ENCODE assay signal across 25 mouse cellular contexts in genomic region chr1:66805408-66805807, GRCm38 (mm10). TPM values are rescaled to one million over a fixed set of nuclear protein-coding genes. Genes with fewer than 3 reads are reported as not detected.
DNase-seq lines count a peak whose midpoint lies in the region; ATAC-seq and TF ChIP-seq lines count a peak whose summit lies in the region.
"Had no signal": no experiment of that assay in that cellular context is flagged by ENCODE, and none has a peak within 500 bp of the region (broad histone marks: within the 10 kb centered on the region; RNA-seq: fewer than 3 reads in every experiment).

No protein-coding gene starts in this region.

- TF ChIP-seq POLR2A in kidney, adult 2 months (IDR thresholded peaks at IDR 0.05; ENCODE audit: low read depth, low read length), result no peak

- no peaks in the 10 kb centered on the region for H3K9me3 ChIP-seq in midbrain, embryonic 11.5 days (ENCODE audit: control insufficient read depth, low read length)
- H3K9me3 ChIP-seq in midbrain, embryonic 10.5 days (replicated peaks), result no peaks in the 10 kb centered on the region
- H3K9me3 ChIP-seq: embryonic facial prominence, embryonic 10.5 days; hindbrain, embryonic 13.5 days; midbrain, embryonic 15.5 days; neural tube, embryonic 13.5 days had no signal

- no peak for ATAC-seq in midbrain, embryonic 11.5 days (ENCODE audit: low FRiP score)
- ATAC-seq: forebrain, embryonic 16.5 days; inflammation-experienced regulatory T-cells, adult 6 months; midbrain, embryonic 15.5 days had no signal

- peaks cover 4% of the 10 kb centered on the region for H3K36me3 ChIP-seq in kidney, adult 2 months (ENCODE audit: control insufficient read depth, insufficient read depth, low read length)
- H3K36me3 ChIP-seq in midbrain, embryonic 11.5 days (ENCODE audit: control insufficient read depth, insufficient read depth, low read length), result no peaks in the 10 kb centered on the region
- peaks cover 15% of the 10 kb centered on the region for H3K36me3 ChIP-seq in midbrain, embryonic 10.5 days
- H3K36me3 ChIP-seq: midbrain, embryonic 15.5 days had no signal

- H3K27ac ChIP-seq in kidney, adult 2 months (ENCODE audit: insufficient read depth, low read depth, low read length), result no peak overlapping the region
- H3K27ac ChIP-seq in midbrain, embryonic 11.5 days (ENCODE audit: low read depth, low read length), result no peak overlapping the region
- no peak overlapping the region for H3K27ac ChIP-seq in midbrain, embryonic 10.5 days (replicated peaks)
- H3K27ac ChIP-seq: embryonic facial prominence, embryonic 10.5 days; hindbrain, embryonic 13.5 days; left cerebral cortex, adult 2 months; liver, embryonic 14.5 days; midbrain, embryonic 15.5 days; neural tube, embryonic 13.5 days had no signal

- H3K9ac ChIP-seq in midbrain, embryonic 11.5 days (ENCODE audit: low read length), result no peak overlapping the region
- H3K9ac ChIP-seq: hindbrain, embryonic 13.5 days; liver, embryonic 14.5 days; midbrain, embryonic 15.5 days; neural tube, embryonic 13.5 days had no signal

- H3K4me1 ChIP-seq in kidney, adult 2 months (ENCODE audit: control insufficient read depth, insufficient read depth, low read length), result peaks cover 5% of the 10 kb centered on the region; the same call in 1 of the 2 replicates
- no peaks in the 10 kb centered on the region for H3K4me1 ChIP-seq in midbrain, embryonic 11.5 days (ENCODE audit: control insufficient read depth, insufficient read depth, low read length)
- H3K4me1 ChIP-seq in midbrain, embryonic 10.5 days, result no peaks in the 10 kb centered on the region
- H3K4me1 ChIP-seq: hindbrain, embryonic 13.5 days; midbrain, embryonic 15.5 days; neural tube, embryonic 13.5 days had no signal

- no peaks in the 10 kb centered on the region for H3K27me3 ChIP-seq in kidney, adult 2 months (replicated peaks; ENCODE audit: control insufficient read depth, insufficient read depth, low read length)
- H3K27me3 ChIP-seq in midbrain, embryonic 11.5 days (ENCODE audit: control insufficient read depth, insufficient read depth, low read length), result no peaks in the 10 kb centered on the region
- H3K27me3 ChIP-seq in midbrain, embryonic 10.5 days (ENCODE audit: low read depth, poor library complexity, severe bottlenecking), result no peaks in the 10 kb centered on the region
- H3K27me3 ChIP-seq: hindbrain, embryonic 13.5 days; midbrain, embryonic 15.5 days; neural tube, embryonic 13.5 days had no signal

- H3K4me2 ChIP-seq in midbrain, embryonic 11.5 days, result no peak overlapping the region
- H3K4me2 ChIP-seq: hindbrain, embryonic 13.5 days; midbrain, embryonic 15.5 days; neural tube, embryonic 13.5 days had no signal

- TF ChIP-seq CTCF in kidney, adult 2 months (conservative IDR thresholded peaks at IDR 0.05; ENCODE audit: insufficient read depth, insufficient read length, low read depth, low read length), result 0 out of 2 replicates have a peak, but pooled peaks have one; percentile 20

- H3K4me3 ChIP-seq in kidney, adult 2 months (ENCODE audit: insufficient read depth, low read depth, low read length), result no peak overlapping the region
- no peak overlapping the region for H3K4me3 ChIP-seq in midbrain, embryonic 11.5 days (ENCODE audit: low read depth, low read length)
- no peak overlapping the region for H3K4me3 ChIP-seq in midbrain, embryonic 10.5 days
- H3K4me3 ChIP-seq: embryonic facial prominence, embryonic 10.5 days; hindbrain, embryonic 13.5 days; left cerebral cortex, adult 2 months; midbrain, embryonic 15.5 days; neural tube, embryonic 13.5 days had no signal

- DNase-seq in kidney, adult 2 months, result no peak
- DNase-seq in kidney, adult 11 months, result no peak
- DNase-seq in midbrain, embryonic 11.5 days (ENCODE audit: low spot score, missing footprints), result peak; percentile 17
- DNase-seq in midbrain, embryonic 10.5 days (ENCODE audit: low spot score), result no peak
- DNase-seq in induced T-regulatory cell, adult 2 months (ENCODE audit: low read depth), result peak; percentile 31
- DNase-seq in gastrocnemius, adult 8-10 months (ENCODE audit: low spot score in 2 of 2), result no peak
- DNase-seq in adrenal gland, adult 2 months, result no peak
- DNase-seq: adrenal gland, postnatal 36 days; cerebellum, adult 9-11 months; gastrocnemius, postnatal 14 days; kidney, adult 8-10 months; kidney, postnatal 25 days; layer of hippocampus, adult 9-11 months; lung, postnatal 10 days; retina, postnatal 1 day; right cerebral cortex, postnatal 25 days; thymus, postnatal 25 days had no signal

- 75% methylated on average over 1 of the region's 1 CpGs for WGBS in kidney, adult 2 months
- 91% methylated on average over 1 of the region's 1 CpGs for WGBS in midbrain, embryonic 11.5 days
- WGBS in midbrain, embryonic 10.5 days, result 90% methylated on average over 1 of the region's 1 CpGs

RNA-seq across cellular contexts. Expression of gene Kansl1l, which starts 12.0 kb away (rescaled TPM):
- polyA plus RNA-seq in kidney, adult 2 months (2012; rRNA removed), result 8.7 and 9.7 TPM in 2 replicates
- polyA plus RNA-seq in midbrain, embryonic 11.5 days (2014; fragmentation: Nextera tagmentation; extraction: Ambion mirVana), result 7.8 and 10.7 TPM in 2 replicates
- 7.8 and 8.1 TPM in 2 replicates for polyA plus RNA-seq in midbrain, embryonic 10.5 days (2016; fragmentation: Nextera tagmentation; extraction: Ambion mirVana)
- total RNA-seq in gastrocnemius, adult 8-10 months (2022), result 10 to 100 TPM; 21.4 to 24.1 (median 23.0) TPM
- total RNA-seq in adrenal gland, adult 2 months (2021), result 10 to 100 TPM; 18.2 to 21.1 TPM
- polyA plus RNA-seq in adrenal gland, adult 2 months (2012; rRNA removed), result 1.1 TPM in 2 replicates

RNA-seq across cellular contexts. Expression of gene Acadl, which starts 57.7 kb away (rescaled TPM):
- 92.0 and 123 TPM in 2 replicates for polyA plus RNA-seq in kidney, adult 2 months (2012; rRNA removed)
- 54.1 and 61.4 TPM in 2 replicates for polyA plus RNA-seq in midbrain, embryonic 11.5 days (2014; fragmentation: Nextera tagmentation; extraction: Ambion mirVana)
- 37.4 and 44.6 TPM in 2 replicates for polyA plus RNA-seq in midbrain, embryonic 10.5 days (2016; fragmentation: Nextera tagmentation; extraction: Ambion mirVana)
- 100 to 1,000 TPM; 221 to 291 (median 229) TPM for total RNA-seq in gastrocnemius, adult 8-10 months (2022)
- total RNA-seq in adrenal gland, adult 2 months (2021), result 100 to 1,000 TPM; 531 to 670 TPM
- polyA plus RNA-seq in adrenal gland, adult 2 months (2012; rRNA removed), result 37.4 and 41.0 TPM in 2 replicates

Comparison
In these comparisons a context has a peak if more than half of its experiments do, and no peak if none do; other contexts are left out.
1. DNase-seq: peak in midbrain, embryonic 11.5 days (single experiment) and induced T-regulatory cell, adult 2 months (single experiment); none in kidney, adult 2 months (single experiment), kidney, adult 11 months (single experiment), midbrain, embryonic 10.5 days (single experiment), gastrocnemius, adult 8-10 months (0 of 2) and adrenal gland, adult 2 months (single experiment).